Mouse (Mus musculus) telencephalon, adult 2 months (tissue): ENCODE data around the gene Calml3.
"Not testable (repeated sequence)": the region's sequence is repeated elsewhere in the genome, so short reads cannot be mapped to it uniquely, and the experiment has no call there.

Experiments
- DNase-seq: peaks from one replicate; pipeline ENCODE4 v3.0.0-alpha.2; 2011; ENCODE audit warnings: low read depth, low spot score

The Calml3 gene

GRCm38 (mm10) chr13:3804186-3804585 is at the start of gene Calml3:
TSS of gene Calml3 (minus strand) at chr13:3804316.
- DNase-seq = no peak

GRCm38 (mm10) chr13:3850330-3850729 is 46.2 kb upstream of the Calml3 start:
- DNase-seq = no peak

GRCm38 (mm10) chr13:3840662-3841061 is 36.5 kb upstream of the Calml3 start:
- not testable (repeated sequence) for DNase-seq

- not testable (repeated sequence) for DNase-seq
Measured at GRCm38 (mm10) chr13:3837312-3837807, 33.2 kb upstream of the Calml3 start, which contains the start of gene Calm4. TSS of gene Calm4 (plus strand) at chr13:3837757.

GRCm38 (mm10) chr13:3833644-3834043 is 29.5 kb upstream of the Calml3 start:
- DNase-seq = not testable (repeated sequence)

GRCm38 (mm10) chr13:3832450-3832849 is 28.3 kb upstream of the Calml3 start:
- no peak for DNase-seq

GRCm38 (mm10) chr13:3831994-3832393 is 27.9 kb upstream of the Calml3 start:
- no peak for DNase-seq

GRCm38 (mm10) chr13:3831546-3831945 is 27.4 kb upstream of the Calml3 start:
- DNase-seq = no peak

GRCm38 (mm10) chr13:3825726-3826125 is 21.6 kb upstream of the Calml3 start:
- no peak for DNase-seq

GRCm38 (mm10) chr13:3822105-3822504 is 18.0 kb upstream of the Calml3 start:
- DNase-seq = no peak

- DNase-seq = no peak
Measured at GRCm38 (mm10) chr13:3818740-3819076, 14.6 kb upstream of the Calml3 start.

- DNase-seq = no peak
Measured at GRCm38 (mm10) chr13:3818012-3818739, 14.1 kb upstream of the Calml3 start.

- no peak for DNase-seq
Measured at GRCm38 (mm10) chr13:3807131-3807827, 3.2 kb upstream of the Calml3 start.

- no peak for DNase-seq
Measured at GRCm38 (mm10) chr13:3805638-3806037, 1.5 kb upstream of the Calml3 start.

GRCm38 (mm10) chr13:3805132-3805531 is 1.0 kb upstream of the Calml3 start:
- DNase-seq = no peak

GRCm38 (mm10) chr13:3799386-3799785 is 4.7 kb downstream of the Calml3 start:
- DNase-seq = no peak

- DNase-seq = no peak
Measured at GRCm38 (mm10) chr13:3798751-3799150, 5.4 kb downstream of the Calml3 start.

GRCm38 (mm10) chr13:3796649-3797048 is 7.5 kb downstream of the Calml3 start:
- no peak for DNase-seq

- no peak for DNase-seq
Measured at GRCm38 (mm10) chr13:3789531-3789930, 14.6 kb downstream of the Calml3 start.

GRCm38 (mm10) chr13:3788588-3788987 is 15.5 kb downstream of the Calml3 start:
- DNase-seq = no peak

GRCm38 (mm10) chr13:3787644-3788043 is 16.5 kb downstream of the Calml3 start:
- no peak for DNase-seq

- no peak for DNase-seq
Measured at GRCm38 (mm10) chr13:3787102-3787501, 17.0 kb downstream of the Calml3 start.

- DNase-seq = no peak
Measured at GRCm38 (mm10) chr13:3783621-3784020, 20.5 kb downstream of the Calml3 start.
